Mouse (Mus musculus): ENCODE data around the gene Dhx15.

GRCm38 (mm10) chr5:52138134-52138533, 52.2 kb downstream of the Dhx15 start:
- no peak for TF ChIP-seq POLR2A (IDR thresholded peaks at IDR 0.05; ENCODE audit: borderline replicate concordance, control insufficient read depth, low read depth, low read length)
- no peak for TF ChIP-seq CTCF (IDR thresholded peaks at IDR 0.05; ENCODE audit: control insufficient read depth, insufficient read depth, low read length)
